Mouse (Mus musculus) c-Kit-positive CD71-positive TER-119-positive erythroid progenitor cells, embryonic 14.5 days (primary cell): Measurements from ENCODE around the gene Hnrnpll.

Source experiments
- DNase-seq: peaks from one replicate; pipeline ENCODE4 v3.0.0-alpha.2; 2013; ENCODE audit warnings: low spot score

Hnrnpll gene

DNA sequence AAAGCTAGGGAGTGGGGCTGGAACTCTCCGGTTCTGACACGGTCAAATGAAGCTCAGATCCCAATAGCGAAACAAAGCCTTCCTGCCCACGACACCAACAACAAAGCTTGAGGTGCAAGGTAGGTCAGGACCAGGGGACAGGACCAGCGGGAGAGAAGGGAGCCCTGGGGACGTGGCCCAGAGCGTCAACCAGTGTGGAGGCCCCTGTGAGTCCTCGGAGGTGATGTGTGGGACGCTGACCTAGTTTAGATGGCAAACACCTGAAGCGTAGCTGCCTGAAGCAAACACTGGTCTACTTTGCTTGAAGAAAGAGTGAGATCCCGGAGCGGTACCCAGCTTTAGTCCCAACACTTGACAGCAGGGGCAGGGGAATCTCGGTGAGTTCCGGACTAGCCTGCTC lies 62.5 kb downstream of the Hnrnpll start:
- no peak for DNase-seq

DNA sequence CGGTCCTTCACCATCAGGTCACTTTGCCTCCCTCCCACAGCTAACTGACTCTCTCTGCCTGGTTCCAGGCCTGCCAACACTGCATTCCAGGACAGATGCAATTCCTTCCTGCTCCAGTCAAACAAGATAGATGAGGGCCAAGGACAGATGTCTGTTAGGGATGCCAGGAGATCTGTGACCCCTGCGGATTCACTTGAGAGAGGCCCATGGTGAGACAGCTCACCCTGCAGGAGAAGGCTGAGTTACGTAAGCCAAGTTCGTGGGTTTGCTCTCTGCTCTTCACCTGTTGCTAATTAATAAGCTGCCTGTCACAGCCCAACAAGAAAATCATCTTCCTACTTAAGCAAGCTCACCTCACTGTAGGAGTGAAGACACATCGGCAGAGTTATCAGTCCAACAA lies 63.1 kb downstream of the Hnrnpll start:
- no peak for DNase-seq

- no peak for DNase-seq
Observed at GRCm38 (mm10) chr17:79995091-79995691, 66.9 kb downstream of the Hnrnpll start.

GRCm38 (mm10) chr17:79992114-79992513 lies 70.0 kb downstream of the Hnrnpll start:
- DNase-seq: no peak

- no peak for DNase-seq
Observed at GRCm38 (mm10) chr17:79991166-79991958, 70.8 kb downstream of the Hnrnpll start.

DNA sequence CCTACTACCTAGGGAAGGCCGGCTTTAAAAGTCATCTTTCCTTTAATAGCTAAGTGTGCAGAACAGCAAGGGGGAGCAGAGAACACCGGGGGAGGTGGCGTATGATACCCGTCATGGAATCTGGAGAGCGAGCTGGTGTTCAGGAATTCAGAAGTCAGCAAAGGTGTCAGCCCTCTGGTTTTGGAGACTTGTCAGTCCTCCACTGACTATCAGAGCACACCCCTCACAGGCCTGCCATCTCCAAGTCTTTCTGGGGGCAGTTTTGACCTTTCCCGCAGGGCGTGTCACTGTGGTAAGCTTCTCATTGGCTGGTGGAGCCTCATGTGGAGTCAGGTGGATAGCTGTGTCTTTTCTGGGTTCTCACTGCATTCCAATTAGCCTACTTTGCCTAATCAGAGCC lies 72.0 kb downstream of the Hnrnpll start:
- DNase-seq: no peak

DNA sequence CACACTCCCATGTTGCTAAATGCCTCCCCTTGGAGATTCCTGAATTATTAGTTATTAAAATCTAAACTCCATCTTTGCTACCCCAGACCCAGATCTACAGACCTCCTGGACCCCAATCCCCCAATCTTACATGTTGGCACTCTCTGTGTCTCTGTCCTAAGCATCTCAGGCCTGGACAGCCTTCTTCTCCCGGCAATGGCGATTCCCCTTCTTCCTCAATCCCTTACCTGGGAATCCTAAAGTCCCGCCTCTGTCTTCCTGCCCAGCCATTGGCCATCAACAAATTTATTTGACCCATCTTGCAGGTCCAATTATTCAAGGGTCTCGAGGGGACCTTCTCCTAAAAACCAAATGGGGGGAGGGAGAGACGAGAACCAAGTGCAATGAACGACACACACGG lies 77.7 kb downstream of the Hnrnpll start:
- no peak for DNase-seq

- DNase-seq: no peak
Observed at GRCm38 (mm10) chr17:79982955-79983529, 79.1 kb downstream of the Hnrnpll start.

DNA sequence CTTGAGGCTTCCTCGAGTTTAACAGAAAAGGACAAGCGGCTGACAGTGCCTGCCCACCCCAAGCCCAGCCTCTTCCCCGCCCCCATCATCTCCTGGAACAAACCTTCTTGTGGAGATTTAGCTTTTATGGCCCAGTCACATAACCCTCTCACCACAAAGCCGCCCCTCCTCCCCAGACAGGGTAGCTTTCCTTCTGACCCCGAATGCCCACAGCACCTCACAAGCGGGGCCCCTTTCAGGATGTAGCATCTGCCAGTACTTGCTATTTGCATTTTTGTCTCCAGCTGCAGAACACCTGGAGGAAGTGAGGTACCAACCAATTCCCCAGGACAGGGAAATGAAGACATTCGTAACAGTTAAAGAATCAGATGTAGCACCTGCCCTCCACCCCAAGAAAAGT lies 79.6 kb downstream of the Hnrnpll start:
- DNase-seq: no peak

GRCm38 (mm10) chr17:79981758-79982481 lies 80.2 kb downstream of the Hnrnpll start:
- no peak for DNase-seq

- no peak for DNase-seq
Observed at GRCm38 (mm10) chr17:79981348-79981747, 80.8 kb downstream of the Hnrnpll start.

- no peak for DNase-seq
Observed at GRCm38 (mm10) chr17:79980421-79981120, 81.6 kb downstream of the Hnrnpll start.
